Mouse (Mus musculus): ENCODE measurements around the gene Gtf3c5.

Gtf3c5 gene

DNA sequence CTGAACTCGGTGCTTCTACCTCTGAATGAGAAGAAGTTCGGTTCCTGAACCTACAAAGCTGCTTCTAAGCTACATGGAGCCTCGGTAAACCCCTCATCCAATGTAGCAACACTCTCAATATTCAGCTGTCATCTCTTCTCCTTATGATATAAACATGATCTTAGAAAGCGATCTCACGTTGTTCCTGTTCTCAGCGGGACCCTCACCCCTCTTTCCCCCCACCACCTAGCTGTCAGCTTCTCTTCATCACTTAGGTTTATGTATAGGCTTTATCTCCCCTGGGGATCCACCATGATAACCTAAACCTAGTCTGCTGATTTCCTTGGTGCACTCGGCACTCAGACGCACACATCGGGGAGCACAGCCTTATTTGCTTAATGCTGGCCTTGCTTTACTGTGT, at the start of gene Gtf3c5:
Gene Gtf3c5, minus strand, starts transcription at position 101 of the 400 bp plus-strand sequence.
- DNase-seq (ENCODE audit: low read depth, low spot score): no peak

DNA sequence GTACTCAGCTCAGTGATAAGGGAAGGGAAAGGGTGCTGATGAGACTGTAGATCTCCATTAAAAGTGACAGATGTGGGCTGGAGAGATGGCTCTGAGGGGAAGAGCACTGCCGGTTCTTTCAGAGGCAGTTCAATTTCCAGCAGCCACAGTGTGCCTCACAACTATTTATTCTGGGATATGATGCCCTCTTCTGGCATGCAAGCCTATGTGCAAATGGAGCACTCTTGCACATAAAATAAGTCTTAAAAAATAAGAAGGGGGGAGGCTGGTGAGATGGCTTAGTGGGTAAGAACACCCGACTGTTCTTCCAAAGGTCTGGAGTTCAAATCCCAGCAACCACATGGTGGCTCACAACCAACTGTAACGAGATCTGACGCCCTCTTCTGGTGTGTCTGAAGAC, 49.6 kb upstream of the Gtf3c5 start:
- no peak for DNase-seq (ENCODE audit: low read depth, low spot score)

DNA sequence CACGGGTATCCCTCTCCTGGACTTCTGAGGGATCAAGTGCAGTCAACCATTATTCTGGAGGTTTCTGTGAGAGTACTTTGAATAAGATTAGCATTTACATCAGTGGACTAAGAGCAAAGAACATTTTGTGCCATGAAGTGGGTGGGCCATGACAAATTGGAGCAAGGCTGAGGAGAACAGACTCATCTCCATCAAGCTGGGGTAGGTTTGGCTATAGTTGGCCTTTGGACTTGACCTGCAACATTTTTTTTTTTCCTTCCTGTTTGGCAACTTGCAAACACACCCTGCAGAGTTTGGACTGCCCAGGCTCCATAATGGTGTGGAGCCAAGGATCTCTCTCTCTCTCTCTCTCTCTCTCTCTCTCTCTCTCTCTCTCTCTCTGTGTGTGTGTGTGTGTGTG, 49.1 kb upstream of the Gtf3c5 start:
- DNase-seq (ENCODE audit: low read depth, low spot score): no peak

DNA sequence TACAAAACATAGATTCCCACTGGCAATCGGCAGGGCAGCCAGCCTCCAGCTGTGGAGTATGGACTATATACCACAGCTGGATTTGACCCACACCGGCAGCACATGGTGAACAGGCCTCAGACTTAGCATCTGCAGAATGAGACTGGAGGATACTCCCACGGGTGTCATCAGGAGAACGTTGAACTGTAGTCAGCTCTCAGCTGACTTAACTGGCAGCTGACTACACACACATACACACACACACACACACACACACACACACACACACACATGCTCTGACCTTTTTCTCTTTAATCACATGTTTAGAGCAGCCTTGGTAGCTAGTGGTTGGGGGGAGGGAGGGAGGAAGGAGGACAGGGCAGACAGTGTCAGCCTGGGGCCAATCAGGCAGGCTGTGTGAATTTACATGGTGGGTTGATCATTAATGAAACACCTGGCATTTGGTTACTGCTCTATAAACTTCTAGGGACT, 46.4 kb upstream of the Gtf3c5 start:
- peak; percentile 58 for DNase-seq (ENCODE audit: low read depth, low spot score)

DNA sequence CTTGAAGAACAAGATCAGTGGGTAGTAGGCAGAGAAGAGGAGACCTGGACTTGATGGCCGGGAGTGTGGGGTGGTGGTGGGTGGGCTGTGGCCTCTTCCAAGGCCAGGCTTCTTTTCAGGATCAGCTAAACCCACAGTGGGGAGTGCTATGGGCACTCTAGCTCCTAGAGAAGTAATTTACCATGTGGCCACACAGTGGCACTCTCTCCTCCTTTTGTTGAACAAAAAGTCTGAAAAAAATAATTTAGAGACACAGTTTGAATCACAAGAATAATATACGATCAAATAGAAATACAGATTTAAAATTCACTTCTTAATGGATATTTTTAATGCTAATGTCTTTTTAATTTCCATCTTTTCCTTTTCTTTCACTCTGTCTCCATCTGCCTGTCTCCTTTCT, 44.5 kb upstream of the Gtf3c5 start:
- no peak for DNase-seq (ENCODE audit: low read depth, low spot score)

DNA sequence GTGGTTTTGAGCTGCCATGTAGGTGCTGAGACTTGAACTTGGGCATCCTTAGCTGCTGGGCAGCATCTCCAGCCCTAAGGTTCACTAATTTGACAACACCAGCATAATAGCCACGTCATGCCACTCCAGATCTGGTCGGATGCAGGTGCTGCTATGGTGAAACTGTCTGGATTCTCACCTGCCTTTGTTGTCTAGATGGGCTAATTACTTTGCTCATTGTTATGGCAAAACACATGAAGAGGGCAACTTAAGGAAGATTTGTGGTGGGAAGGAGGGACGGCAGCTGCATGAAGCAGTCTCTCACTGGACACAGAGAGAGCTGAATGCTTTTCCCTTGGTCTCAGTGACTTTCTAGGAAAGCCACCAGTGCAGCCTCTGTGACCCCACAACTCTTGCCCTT, 42.5 kb upstream of the Gtf3c5 start:
- no peak for DNase-seq (ENCODE audit: low read depth, low spot score)

DNA sequence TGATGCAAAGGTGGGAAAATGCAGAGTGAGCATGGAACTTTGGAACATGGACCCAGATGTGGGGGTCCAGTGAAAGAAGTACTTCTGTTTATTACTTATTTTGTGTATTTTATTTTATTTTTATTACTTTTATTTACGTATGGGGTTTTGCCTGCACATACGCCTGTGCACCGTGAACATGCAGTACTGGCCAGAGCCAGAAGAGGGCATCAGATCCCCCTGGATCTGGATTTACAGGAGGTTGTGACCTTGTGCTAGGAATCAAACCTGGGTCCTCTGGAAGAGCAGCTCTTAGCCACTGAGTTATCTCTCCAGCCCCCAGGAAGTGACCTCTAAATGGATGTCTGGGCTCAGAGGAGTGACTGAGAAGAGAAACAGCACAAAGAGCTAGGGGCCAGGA, 41.3 kb upstream of the Gtf3c5 start:
- no peak for DNase-seq (ENCODE audit: low read depth, low spot score)

DNA sequence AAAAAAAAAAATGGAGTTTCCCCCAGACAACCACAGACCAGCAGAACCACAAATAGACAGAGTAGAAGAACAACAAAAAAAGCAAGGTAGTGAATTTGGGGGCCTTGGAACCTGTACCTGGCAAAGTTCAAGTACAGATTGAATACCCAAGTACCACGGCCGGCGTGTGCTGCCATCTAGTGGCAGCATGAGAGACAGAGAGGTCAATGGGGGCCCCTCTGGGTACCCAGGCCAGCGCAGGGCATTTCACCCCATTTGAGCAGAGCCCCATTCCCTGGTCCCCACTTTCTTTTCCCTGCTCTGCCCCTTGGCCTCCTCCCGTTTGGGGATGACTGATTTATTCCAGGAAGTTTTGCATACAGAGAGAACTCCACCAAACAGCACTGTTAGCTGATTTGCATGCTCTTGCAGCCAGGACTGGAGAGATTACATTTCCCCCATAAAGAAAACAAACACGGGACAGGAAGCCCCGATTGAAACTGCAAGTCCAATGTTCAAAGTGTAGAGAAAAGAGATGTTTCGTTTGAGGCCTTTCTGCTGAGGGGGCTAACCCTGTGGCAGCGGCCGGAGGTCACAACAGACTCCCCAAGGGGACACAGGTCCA, 39.1 kb upstream of the Gtf3c5 start:
- DNase-seq (ENCODE audit: low read depth, low spot score): peak; percentile 49

DNA sequence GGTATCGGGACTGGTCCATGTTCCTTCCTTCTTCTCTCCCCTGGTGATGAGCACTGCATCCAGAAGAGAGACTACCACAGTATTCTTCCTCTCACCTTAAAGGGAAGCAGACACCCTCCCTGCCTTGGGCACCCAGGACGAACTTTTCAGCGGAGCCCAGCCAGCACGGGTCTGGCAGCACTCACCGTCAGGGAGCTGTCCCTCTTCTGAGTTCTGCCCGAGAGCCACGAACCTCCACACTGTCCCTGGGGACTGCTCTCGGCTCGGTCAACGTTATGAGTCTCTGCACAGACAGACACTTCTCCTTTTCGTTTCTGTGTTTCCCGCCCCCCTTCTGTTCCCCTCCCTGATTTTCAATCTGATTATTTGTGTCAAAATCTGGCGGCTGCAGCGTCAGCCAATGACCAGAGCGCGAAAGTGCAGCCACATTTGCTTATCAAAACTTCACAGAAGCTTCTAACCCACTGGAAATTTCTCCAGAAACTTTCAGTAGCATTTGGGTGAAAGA, 38.2 kb upstream of the Gtf3c5 start, which contains the start of gene Gfi1b:
Gene Gfi1b, minus strand, starts transcription at position 319 of the 508 bp plus-strand sequence.
- DNase-seq (ENCODE audit: low read depth, low spot score): peak; percentile 32

DNA sequence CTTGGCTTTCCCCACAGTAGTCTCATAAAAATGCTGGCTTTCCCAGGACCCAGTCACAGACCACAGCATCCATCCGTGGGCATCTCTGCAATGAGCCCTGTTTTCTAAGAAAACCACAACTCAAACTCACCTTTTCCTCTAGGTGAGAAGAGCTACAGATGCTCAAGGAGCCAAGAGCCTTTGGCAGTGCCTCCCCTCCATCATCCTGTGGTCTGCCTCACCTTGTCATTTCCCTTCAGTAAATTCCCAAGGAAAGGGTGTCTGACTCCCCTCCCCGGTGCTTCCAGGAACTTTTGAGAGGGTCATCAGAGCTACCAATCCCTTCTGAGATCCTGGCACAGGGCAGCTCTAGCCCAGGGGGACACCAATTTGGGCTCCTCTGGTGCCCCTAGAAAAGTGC, 37.6 kb upstream of the Gtf3c5 start:
- DNase-seq (ENCODE audit: low read depth, low spot score): no peak

DNA sequence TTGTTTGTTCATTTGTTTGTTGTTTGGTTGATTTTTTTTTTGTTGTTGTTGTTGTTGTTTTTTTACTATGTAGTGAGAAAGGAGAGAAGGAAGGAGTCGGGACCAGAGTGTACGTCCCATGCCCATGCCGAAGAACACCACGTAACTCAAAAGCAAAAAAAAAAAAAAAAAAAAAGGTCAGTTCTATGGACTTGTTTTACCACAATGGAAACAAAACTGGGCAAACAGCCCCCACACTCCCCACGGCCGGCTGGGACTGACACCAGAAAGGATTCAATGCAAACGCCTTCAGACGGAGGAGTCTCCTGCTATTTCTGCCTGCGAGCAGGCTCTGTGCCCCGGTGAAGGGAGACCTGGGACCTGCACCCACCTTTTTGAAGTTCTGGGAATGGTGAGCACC, 37.0 kb upstream of the Gtf3c5 start:
- no peak for DNase-seq (ENCODE audit: low read depth, low spot score)

DNA sequence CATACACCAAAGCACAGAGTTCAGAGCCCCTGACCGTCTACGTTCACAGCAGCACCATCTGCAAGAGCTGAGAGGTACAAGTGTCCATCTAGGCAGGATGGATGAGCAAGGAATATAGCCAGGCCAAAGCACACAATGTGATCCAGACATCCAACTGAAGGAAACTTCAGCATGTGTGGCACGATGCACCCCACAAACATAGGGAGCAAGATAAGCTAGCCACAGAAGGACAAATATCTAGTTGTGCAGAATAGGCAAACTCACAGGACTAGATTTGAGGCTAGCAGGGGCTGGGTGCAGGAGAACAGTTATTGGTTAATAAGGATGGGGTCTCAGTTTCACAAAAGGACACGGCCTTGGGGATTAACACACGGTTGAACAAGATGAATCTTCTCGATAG, 35.8 kb upstream of the Gtf3c5 start:
- DNase-seq (ENCODE audit: low read depth, low spot score): no peak

DNA sequence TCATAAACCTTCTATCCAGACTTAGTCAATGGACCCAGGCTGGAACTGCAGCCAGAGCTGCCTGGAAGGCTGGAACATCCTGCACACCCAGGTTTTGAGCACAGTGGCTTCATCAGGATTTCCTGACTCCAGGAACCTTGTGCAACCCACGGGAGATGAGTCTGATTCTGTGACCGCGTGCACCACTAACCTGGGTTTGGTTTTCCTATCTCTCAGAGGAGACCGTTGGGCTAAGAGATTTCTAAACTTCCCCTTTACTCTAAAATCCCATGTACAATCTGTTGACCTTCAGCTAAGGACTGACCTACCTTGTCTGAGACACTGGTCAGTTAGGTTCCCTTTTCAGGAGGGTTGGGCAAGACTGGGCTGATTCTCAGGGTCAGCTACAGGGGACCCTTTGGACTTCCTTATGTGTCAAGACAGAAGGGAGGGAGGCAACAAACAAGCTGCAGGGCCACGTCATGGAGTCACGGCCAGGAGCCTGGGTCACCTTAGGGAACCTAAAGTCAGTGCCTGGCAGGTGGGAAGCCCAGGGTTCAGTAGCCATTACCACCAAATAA, 35.3 kb upstream of the Gtf3c5 start:
- DNase-seq (ENCODE audit: low read depth, low spot score): no peak

DNA sequence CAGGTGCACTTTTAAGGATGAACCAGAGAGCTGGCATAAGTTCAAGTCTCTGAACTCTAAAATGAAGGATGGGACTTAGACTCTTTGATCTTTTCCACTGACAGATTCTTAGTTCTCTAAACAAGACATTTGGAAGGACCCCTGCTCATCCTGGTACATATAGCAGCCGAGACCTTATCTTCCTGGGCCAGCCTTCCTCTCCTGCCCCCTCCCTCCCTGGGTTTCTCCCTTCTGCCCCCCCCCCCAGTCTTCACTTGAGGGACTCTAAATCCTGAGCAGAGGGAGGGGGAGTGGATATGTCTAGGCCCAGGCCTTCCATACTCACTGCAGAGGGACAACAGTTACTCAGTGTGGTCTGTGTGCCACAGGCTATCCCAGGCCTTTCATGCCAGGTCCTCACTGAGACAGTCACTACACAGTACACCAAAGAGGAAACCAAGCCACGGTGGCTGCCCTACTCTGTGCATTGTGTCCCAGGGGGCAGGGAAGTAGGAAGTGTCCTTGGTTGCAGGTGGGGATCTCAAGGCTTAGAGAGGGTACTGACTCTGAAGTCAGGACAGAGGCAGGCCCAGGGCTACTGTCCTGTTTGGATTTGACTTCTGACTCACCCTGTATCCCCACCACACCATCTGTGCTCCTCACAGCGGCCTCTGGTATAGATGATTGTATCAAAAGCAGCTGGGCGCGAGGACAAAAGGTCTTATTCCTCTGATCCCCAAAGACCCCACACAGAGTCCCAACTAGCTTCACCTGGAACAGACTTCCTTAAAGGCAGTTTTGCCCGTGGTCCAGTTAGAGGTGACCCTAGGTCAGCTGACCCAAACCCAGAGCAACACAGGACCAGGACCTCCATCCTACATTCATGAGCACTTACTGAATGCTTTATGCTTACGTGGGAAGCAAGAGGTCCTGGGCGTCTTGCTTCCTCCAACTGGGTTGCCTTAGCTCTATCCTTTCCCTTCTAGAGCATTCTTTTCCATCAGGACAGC, 34.2 kb upstream of the Gtf3c5 start:
- DNase-seq (ENCODE audit: low read depth, low spot score): no peak

DNA sequence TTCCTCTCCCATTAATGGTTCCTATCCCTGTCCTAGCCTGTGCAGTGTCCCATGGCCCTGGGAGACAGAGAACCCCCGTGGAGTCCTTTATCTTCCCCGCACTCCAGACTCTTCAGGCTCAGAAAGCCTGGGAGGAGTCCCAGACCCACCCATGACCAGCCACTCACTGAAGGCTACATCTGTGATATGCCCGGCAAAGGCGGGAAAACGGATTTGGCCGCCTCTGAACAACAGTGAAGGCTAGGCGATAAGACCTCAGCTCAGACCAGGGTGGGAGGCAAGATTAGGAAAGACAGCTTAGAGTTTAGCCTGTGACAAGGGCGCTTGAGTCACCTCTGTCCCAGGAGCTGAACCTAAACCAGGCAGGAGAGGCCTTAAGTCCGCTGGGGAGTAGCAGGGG, 33.3 kb upstream of the Gtf3c5 start:
- DNase-seq (ENCODE audit: low read depth, low spot score): no peak

DNA sequence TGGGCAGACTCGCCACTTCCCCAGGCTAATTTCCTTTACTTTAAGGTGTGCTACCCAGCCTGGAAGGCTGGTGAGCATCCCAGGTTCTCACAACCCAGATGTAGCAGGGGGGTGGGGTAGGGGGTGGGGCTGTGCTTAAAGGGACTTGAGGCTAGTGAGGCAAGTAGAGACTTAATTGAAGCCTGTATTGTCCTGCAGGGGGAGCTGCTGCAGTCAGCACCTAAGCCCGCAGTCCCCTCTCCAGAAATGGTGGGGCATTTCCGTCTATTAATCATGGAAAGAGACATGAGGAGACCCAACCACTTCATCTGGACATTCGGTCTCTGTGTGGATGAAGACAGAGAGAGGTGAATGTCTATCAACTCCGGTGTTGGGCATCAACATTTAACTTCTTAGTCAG, 32.8 kb upstream of the Gtf3c5 start:
- DNase-seq (ENCODE audit: low read depth, low spot score): no peak

DNA sequence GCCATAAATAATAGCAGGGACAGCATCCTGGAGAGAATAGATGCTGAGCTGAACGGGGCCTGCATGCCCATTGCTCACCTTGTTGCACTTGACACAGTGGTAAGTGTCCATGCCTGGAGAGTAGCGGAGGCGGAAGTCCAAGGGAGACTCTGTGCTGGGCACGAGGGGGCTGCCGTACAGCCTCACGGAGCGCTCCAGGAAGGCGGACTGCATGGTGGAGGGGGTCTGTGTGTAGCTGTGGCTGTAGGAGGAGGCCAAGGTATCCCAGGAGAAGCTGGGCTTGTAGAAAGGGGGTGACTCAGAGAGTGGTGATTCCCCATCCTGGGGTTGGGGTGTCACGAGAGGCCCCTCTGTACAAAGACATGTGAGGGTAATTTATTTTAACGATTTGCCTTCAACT, 30.0 kb upstream of the Gtf3c5 start:
- no peak for DNase-seq (ENCODE audit: low read depth, low spot score)

DNA sequence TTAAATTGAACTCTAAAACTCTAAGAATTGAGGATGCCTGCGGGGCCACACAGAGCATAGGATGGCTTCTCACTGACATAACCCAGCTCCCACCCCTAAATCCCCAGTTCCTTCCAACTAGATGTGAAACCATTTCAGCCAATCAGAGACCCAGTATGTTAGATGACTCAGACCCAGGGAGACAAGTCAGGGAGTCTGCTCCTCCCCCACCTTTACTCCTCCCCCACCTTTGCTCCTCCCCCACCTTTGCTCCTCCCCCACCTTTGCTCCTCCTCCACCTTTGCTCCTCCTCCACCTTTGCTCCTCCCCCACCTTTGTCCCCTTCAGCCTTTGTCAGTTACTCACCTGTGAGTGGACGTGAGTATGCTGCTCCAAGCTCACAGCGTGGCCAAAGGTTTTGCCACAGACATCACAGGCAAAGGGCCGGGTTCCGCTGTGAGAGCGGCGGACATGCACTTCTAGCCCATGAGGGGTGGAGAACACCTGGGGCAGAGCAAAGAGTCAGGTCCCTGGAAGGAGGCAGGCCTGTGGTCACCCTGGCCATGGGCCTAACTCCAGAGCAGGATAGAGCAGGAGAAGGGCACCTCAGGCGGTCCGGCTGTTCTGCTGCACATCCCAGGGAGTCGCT, 29.0 kb upstream of the Gtf3c5 start:
- DNase-seq (ENCODE audit: low read depth, low spot score): no peak

DNA sequence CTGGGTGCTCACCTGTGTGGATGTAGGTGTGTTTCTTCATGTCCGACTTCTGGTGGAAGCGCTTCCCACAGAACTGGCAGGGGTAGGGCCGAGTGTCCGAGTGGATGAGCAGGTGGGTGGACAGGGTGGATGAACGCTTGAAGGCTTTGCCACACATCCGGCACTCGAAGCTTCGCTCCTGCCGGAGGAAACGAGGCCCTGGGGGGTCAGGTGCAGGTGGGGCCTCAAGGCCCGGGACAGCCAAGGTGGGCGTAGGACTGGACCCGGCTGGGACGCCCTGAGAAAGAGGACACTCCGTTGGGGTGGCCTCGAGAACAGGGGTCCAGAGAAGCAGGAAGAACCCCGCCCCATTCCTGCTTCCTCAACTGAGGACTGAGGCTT, 27.8 kb upstream of the Gtf3c5 start:
- DNase-seq (ENCODE audit: low read depth, low spot score): no peak

DNA sequence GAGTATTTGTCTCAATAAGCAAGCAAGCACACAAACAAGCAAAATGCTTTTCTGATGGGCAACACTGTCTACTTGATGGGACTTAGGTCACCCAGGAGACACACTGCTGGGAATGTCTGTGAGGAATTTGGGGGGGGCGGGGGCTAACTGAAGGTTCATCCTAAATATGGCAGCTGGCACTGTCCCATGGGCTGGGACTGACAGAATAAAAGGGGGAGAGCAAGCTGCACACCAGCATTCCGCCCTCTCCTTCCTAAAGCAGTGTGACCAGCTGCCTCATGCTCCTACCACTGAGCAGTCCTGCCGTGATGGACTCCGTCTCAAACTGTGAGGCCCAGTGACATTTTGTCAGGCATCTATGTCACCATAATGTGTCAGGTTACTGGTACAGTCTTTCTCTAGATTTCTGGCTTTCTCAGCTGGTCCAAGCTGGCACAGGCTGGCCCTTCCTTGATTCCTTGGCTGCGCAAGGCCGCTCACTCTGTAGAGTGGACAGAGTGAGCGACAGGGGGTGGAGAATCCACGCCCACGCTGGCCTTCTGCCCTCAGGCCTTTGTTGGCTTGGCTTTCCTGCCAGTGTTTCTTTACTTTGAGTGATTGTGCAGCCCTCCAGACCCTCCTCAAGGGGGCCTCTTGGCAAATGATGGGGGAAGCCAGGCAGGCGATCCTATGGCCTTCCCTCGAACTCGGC, 27.3 kb upstream of the Gtf3c5 start:
- no peak for DNase-seq (ENCODE audit: low read depth, low spot score)

DNA sequence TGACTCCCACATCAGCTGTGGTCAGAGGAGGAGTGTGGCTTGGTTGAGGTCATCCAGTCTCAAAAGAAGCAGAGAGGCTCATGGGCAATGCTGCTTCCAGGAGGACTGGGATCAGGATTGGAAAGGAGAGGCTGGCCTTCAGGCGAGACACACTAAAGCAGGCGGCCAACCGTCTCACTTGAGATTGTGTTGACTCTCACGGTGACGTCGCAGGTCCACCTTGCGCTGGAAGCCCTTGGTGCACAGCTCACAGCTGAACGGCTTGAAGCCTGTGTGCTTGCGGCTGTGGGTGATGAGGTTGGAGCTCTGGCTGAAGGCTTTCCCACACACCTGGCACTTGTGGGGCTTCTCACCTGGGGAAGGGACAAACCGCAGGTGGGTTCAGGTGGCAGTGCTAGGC, 26.3 kb upstream of the Gtf3c5 start:
- no peak for DNase-seq (ENCODE audit: low read depth, low spot score)

Measured in mesoderm, embryonic 11.5 days (tissue).